Mouse (Mus musculus) right cerebral cortex, postnatal 14 days (tissue): ENCODE results near the gene Ddx41.
"Not testable (repeated sequence)": the region's sequence is repeated elsewhere in the genome, so short reads cannot be mapped to it uniquely, and the experiment has no call there.

ENCODE experiments used
- DNase-seq: peaks from one replicate; pipeline ENCODE4 v3.0.0; 2022

The Ddx41 gene

GRCm38 (mm10) chr13:55536194-55537175 lies at the start of gene Ddx41:
Gene Ddx41 (minus strand): TSS chr13:55536658.
- peak; percentile 97 for DNase-seq

GRCm38 (mm10) chr13:55578086-55578485 lies 41.6 kb upstream of the Ddx41 start:
- no peak for DNase-seq

- DNase-seq = not testable (repeated sequence)
Measured at GRCm38 (mm10) chr13:55576872-55577271, 40.4 kb upstream of the Ddx41 start.

GRCm38 (mm10) chr13:55575932-55576331 lies 39.5 kb upstream of the Ddx41 start:
- no peak for DNase-seq

- no peak for DNase-seq
Measured at GRCm38 (mm10) chr13:55574321-55574720, 37.9 kb upstream of the Ddx41 start.

- DNase-seq = no peak
Measured at GRCm38 (mm10) chr13:55573432-55573831, 37.0 kb upstream of the Ddx41 start, which contains the start of gene Tmed9. Gene Tmed9 (plus strand): TSS chr13:55573732.

GRCm38 (mm10) chr13:55571977-55572376 lies 35.5 kb upstream of the Ddx41 start:
- DNase-seq = no peak

- peak; percentile 94 for DNase-seq
Measured at GRCm38 (mm10) chr13:55571027-55571751, 34.7 kb upstream of the Ddx41 start, which contains the start of gene Fam193b. Gene Fam193b (minus strand): TSS chr13:55571120.

- DNase-seq = peak; percentile 31
Measured at GRCm38 (mm10) chr13:55570286-55570973, 34.0 kb upstream of the Ddx41 start.

GRCm38 (mm10) chr13:55569726-55570285 lies 33.3 kb upstream of the Ddx41 start:
- DNase-seq = peak; percentile 46

- not testable (repeated sequence) for DNase-seq
Measured at GRCm38 (mm10) chr13:55568524-55568923, 32.1 kb upstream of the Ddx41 start.

GRCm38 (mm10) chr13:55567949-55568348 lies 31.5 kb upstream of the Ddx41 start:
- no peak for DNase-seq

GRCm38 (mm10) chr13:55567001-55567400 lies 30.5 kb upstream of the Ddx41 start:
- DNase-seq = no peak

GRCm38 (mm10) chr13:55563266-55563879 lies 26.9 kb upstream of the Ddx41 start:
- no peak for DNase-seq

GRCm38 (mm10) chr13:55557499-55557898 lies 21.0 kb upstream of the Ddx41 start:
- DNase-seq = no peak

GRCm38 (mm10) chr13:55555921-55556320 lies 19.5 kb upstream of the Ddx41 start:
- DNase-seq = no peak

GRCm38 (mm10) chr13:55549061-55549460 lies 12.6 kb upstream of the Ddx41 start:
- DNase-seq = no peak

- no peak for DNase-seq
Measured at GRCm38 (mm10) chr13:55548426-55548825, 12.0 kb upstream of the Ddx41 start.

- no peak for DNase-seq
Measured at GRCm38 (mm10) chr13:55547916-55548315, 11.5 kb upstream of the Ddx41 start.

GRCm38 (mm10) chr13:55544792-55545191 lies 8.3 kb upstream of the Ddx41 start:
- DNase-seq = no peak

GRCm38 (mm10) chr13:55543447-55543846 lies 7.0 kb upstream of the Ddx41 start:
- DNase-seq = no peak

GRCm38 (mm10) chr13:55542891-55543290 lies 6.4 kb upstream of the Ddx41 start:
- DNase-seq = no peak
